ENCODE assay signal across 9 mouse cellular contexts in genomic region chr6:127379511-127379910, GRCm38 (mm10).
DNase-seq lines count a peak whose midpoint lies in the region; ATAC-seq lines count a peak whose summit lies in the region.
"Had no signal": no experiment of that assay in that cellular context is flagged by ENCODE, and none has a peak within 500 bp of the region (broad histone marks: within the 10 kb centered on the region; RNA-seq: fewer than 3 reads in every experiment).

No protein-coding gene starts in this region.

- DNase-seq in hindbrain, embryonic 10.5 days (ENCODE audit: low spot score) = peak; percentile 52
- peak; percentile 76 for DNase-seq in CD4-positive, CD25-positive, alpha-beta regulatory T cell, adult 2 months (ENCODE audit: low read depth, low spot score)
- DNase-seq in induced T-regulatory cell, adult 2 months (ENCODE audit: low read depth) = peak; percentile 79
- peak; percentile 29 for DNase-seq in lung, postnatal 25 days (ENCODE audit: low spot score)
- DNase-seq in thymus, postnatal 36 days = peak; percentile 19 to 21
- DNase-seq in urinary bladder, adult 18-20 months (ENCODE audit: low spot score in 2 of 2) = no peak

- 15% methylated on average over 4 of the region's 4 CpGs for WGBS in hindbrain, embryonic 10.5 days
- WGBS in hindbrain, embryonic 16.5 days = 10% methylated on average over 4 of the region's 4 CpGs

- H3K9ac ChIP-seq in hindbrain, embryonic 16.5 days (ENCODE audit: low read depth, low read length) = no peak overlapping the region
- H3K9ac ChIP-seq: embryonic facial prominence, embryonic 15.5 days had no signal

- H3K4me2 ChIP-seq in hindbrain, embryonic 16.5 days (ENCODE audit: low read length) = no peak overlapping the region
- H3K4me2 ChIP-seq: embryonic facial prominence, embryonic 15.5 days had no signal

- no peaks in the 10 kb centered on the region for H3K9me3 ChIP-seq in hindbrain, embryonic 10.5 days
- no peaks in the 10 kb centered on the region for H3K9me3 ChIP-seq in hindbrain, embryonic 16.5 days (ENCODE audit: control insufficient read depth, low read length)
- H3K9me3 ChIP-seq: embryonic facial prominence, embryonic 15.5 days had no signal

- ATAC-seq in hindbrain, embryonic 16.5 days = no peak
- ATAC-seq in activated CD4-positive, CD25-positive, alpha-beta regulatory T cell, adult 4 months = peak; percentile 68

- peaks cover 27% of the 10 kb centered on the region for H3K27me3 ChIP-seq in hindbrain, embryonic 10.5 days (ENCODE audit: insufficient read depth, poor library complexity, severe bottlenecking)
- H3K27me3 ChIP-seq in hindbrain, embryonic 16.5 days (replicated peaks; ENCODE audit: control insufficient read depth, insufficient read depth, low read length) = no peaks in the 10 kb centered on the region
- H3K27me3 ChIP-seq: embryonic facial prominence, embryonic 15.5 days had no signal

- H3K4me1 ChIP-seq in hindbrain, embryonic 10.5 days (replicated peaks) = peaks cover 29% of the 10 kb centered on the region
- H3K4me1 ChIP-seq in hindbrain, embryonic 16.5 days (ENCODE audit: control insufficient read depth, insufficient read depth, low read depth, low read length) = no peaks in the 10 kb centered on the region; the same call in 1 of the 2 replicates

- H3K4me3 ChIP-seq in hindbrain, embryonic 10.5 days = no peak overlapping the region
- H3K4me3 ChIP-seq in hindbrain, embryonic 16.5 days (ENCODE audit: low read length) = no peak overlapping the region
- H3K4me3 ChIP-seq: embryonic facial prominence, embryonic 15.5 days had no signal

- H3K36me3 ChIP-seq in hindbrain, embryonic 10.5 days = no peaks in the 10 kb centered on the region
- H3K36me3 ChIP-seq in hindbrain, embryonic 16.5 days (ENCODE audit: control insufficient read depth, insufficient read depth, low read length) = no peaks in the 10 kb centered on the region
- H3K36me3 ChIP-seq: embryonic facial prominence, embryonic 15.5 days had no signal

- 0 out of 2 replicates have a peak overlapping the region, but pooled peaks have one; percentile 62 for H3K27ac ChIP-seq in hindbrain, embryonic 10.5 days
- no peak overlapping the region for H3K27ac ChIP-seq in hindbrain, embryonic 16.5 days (ENCODE audit: low read depth, low read length)
- H3K27ac ChIP-seq: embryonic facial prominence, embryonic 15.5 days had no signal

Comparison
In these comparisons a context has a peak if more than half of its experiments do, and no peak if none do; other contexts are left out.
1. DNase-seq: peak in hindbrain, embryonic 10.5 days (single experiment), CD4-positive, CD25-positive, alpha-beta regulatory T cell, adult 2 months (single experiment), induced T-regulatory cell, adult 2 months (single experiment), lung, postnatal 25 days (single experiment) and thymus, postnatal 36 days (2 of 2); none in urinary bladder, adult 18-20 months (0 of 2).